Mouse (Mus musculus) forebrain, embryonic 15.5 days (tissue): ENCODE results near the gene Tmc3. TPM values are rescaled to one million over a fixed set of nuclear protein-coding genes. Genes with fewer than 3 reads are reported as not detected.

Experiments used
- ATAC-seq: fragments of 200-750 bp; cut with Nextera tagmentation; replicated peaks from 2 replicates; pipeline ENCODE4 v1.8.0; 2017; ENCODE audit warnings: mild to moderate bottlenecking, moderate TSS enrichment, moderate library complexity
- H3K27ac ChIP-seq: fragments of 300-500 bp; sonication (generic); replicated peaks from 2 replicates; pipeline ENCODE4 v1.5.1; 2015; ENCODE audit warnings: mild to moderate bottlenecking, inconsistent platforms
- H3K27me3 ChIP-seq: fragments of 300-500 bp; sonication (generic); 2 replicates; pipeline ENCODE4 v1.6.1; 2015; ENCODE audit warnings: inconsistent platforms
- H3K36me3 ChIP-seq: fragments of 300-500 bp; sonication (generic); 2 replicates; pipeline ENCODE4 v1.6.1; 2015; ENCODE audit warnings: mild to moderate bottlenecking, inconsistent platforms
- H3K4me1 ChIP-seq: fragments of 300-500 bp; sonication (generic); 2 replicates; pipeline ENCODE4 v1.6.1; 2015; ENCODE audit warnings: inconsistent platforms
- H3K4me2 ChIP-seq: fragments of 300-500 bp; sonication (generic); replicated peaks from 2 replicates; pipeline ENCODE4 v1.6.1; 2015; ENCODE audit warnings: mild to moderate bottlenecking, inconsistent platforms
- H3K4me3 ChIP-seq: fragments of 300-500 bp; sonication (generic); 2 replicates; pipeline ENCODE4 v1.5.1; 2015; ENCODE audit warnings: mild to moderate bottlenecking, inconsistent platforms
- H3K9ac ChIP-seq: fragments of 300-500 bp; sonication (generic); replicated peaks from 2 replicates; pipeline ENCODE4 v1.6.1; 2015; ENCODE audit warnings: mild to moderate bottlenecking, inconsistent platforms
- H3K9me3 ChIP-seq: fragments of 300-500 bp; sonication (generic); 2 replicates; pipeline ENCODE4 v1.6.1; 2016; ENCODE audit warnings: inconsistent platforms
- WGBS: fragments of 180-500 bp; shearing (Covaris S2); methylation state at CpG from one replicate; pipeline ENCODE4 v1.1.7; 2015; ENCODE audit warnings: mixed read lengths; 5-methylcytosine and 5-hydroxymethylcytosine counted together
- polyA plus RNA-seq: library from polyadenylated mRNA; unstranded; fragments of >200 nt; fragmentation: Nextera tagmentation; extraction: Ambion mirVana; gene quantifications from 2 replicates; pipeline ENCODE4 v1.2.1, GENCODE M21; 2015

Tmc3 gene
- polyA plus RNA-seq, 1 experiment from 2014 or later, result 0.28 TPM

DNA sequence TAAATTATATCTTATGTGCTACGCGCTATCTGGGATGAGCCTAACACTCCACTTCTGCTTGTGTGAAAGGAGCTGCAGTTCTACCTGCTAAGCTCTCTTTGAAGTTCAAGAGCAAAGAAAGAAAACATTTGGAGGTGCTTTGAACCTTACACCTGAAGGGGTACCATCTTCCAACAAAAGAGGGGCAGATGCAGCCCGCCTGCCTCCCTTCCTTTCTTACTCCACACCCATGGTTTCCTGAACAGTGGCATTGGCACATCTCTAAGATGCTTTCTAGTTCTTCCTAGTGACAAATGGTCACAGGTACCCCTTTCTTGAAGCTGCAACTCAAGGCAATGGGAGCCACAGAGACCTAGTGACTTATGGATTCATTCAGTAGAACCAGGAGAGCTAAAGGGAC, 77.0 kb downstream of the Tmc3 start:
- Histone ChIP-seq H3K4me1 (no peaks in the 10 kb centered on the region), H3K9me3 (no peaks in the 10 kb centered on the region), H3K9ac (no peak overlapping the region), H3K27ac (no peak overlapping the region), H3K4me3 (no peak overlapping the region), H3K4me2 (no peak overlapping the region), H3K27me3 (no peaks in the 10 kb centered on the region), H3K36me3 (no peaks in the 10 kb centered on the region)
- ATAC-seq, result no peak
- WGBS, result 96% methylated on average over 3 of the region's 3 CpGs

DNA sequence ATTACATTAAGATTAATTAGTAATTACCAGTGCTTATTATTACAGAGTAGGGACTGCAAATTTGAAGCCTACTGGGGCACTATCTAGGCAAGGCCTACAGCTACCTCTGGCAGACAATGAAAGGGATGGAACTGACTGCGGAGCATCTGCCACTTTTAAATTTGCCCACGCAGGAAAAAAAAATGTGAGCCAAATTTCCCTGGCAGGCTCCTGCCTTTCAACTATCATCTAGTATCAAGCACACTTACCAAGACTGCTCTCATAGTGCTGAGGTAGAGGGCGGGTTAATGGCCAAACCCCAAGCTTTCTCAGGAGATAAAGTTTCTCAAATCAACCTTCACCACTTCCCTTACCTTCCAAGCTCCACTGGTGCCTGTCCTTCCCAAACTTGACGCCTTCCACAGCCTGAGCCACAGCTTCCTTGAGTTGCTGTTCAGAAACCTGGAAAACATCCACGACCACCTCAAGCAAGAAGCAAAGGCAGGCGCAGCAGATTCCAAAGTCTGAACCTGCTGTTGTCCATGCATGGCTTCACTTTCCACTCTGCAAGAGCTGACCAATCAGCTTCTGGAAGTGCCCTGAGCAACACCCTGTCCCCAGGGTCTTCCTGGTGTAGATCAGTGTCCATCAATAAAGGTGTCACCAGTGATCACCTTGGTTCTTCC, 78.1 kb downstream of the Tmc3 start:
- no peaks in the 10 kb centered on the region for H3K27me3 ChIP-seq
- H3K9me3 ChIP-seq, result no peaks in the 10 kb centered on the region
- no peak overlapping the region for H3K9ac ChIP-seq
- WGBS, result 80% methylated on average over 6 of the region's 6 CpGs
- H3K27ac ChIP-seq, result no peak overlapping the region
- ATAC-seq, result no peak
- no peak overlapping the region for H3K4me2 ChIP-seq
- H3K36me3 ChIP-seq, result no peaks in the 10 kb centered on the region
- no peaks in the 10 kb centered on the region for H3K4me1 ChIP-seq
- H3K4me3 ChIP-seq, result no peak overlapping the region

DNA sequence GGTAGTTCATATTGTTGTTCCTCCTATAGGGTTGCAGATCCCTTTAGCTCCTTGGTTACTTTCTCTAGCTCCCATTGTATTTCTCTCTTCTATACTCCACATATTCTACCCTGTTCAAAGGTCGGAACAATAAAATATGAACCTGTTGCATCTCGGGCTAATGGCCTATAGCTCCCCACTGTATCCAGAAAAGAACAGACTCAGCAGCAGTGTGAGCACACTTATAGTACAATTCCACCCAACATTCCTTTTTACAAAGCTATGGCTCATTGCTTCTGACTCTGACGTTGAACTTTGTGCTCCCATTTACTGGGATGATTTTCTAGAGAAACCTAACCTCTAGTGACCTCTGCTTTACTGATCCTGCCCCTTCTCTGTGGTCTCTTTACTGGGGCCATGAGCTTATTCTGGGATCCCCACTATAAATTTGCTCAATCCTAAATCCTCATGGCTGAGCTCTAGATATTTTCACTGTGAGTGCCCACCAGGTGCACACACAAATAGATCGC, 81.4 kb downstream of the Tmc3 start:
- H3K9ac ChIP-seq, result no peak overlapping the region
- 90% methylated on average over 4 of the region's 4 CpGs for WGBS
- no peaks in the 10 kb centered on the region for H3K4me1 ChIP-seq
- H3K4me2 ChIP-seq, result no peak overlapping the region
- no peak overlapping the region for H3K4me3 ChIP-seq
- no peak for ATAC-seq
- H3K36me3 ChIP-seq, result no peaks in the 10 kb centered on the region
- no peaks in the 10 kb centered on the region for H3K27me3 ChIP-seq
- H3K9me3 ChIP-seq, result no peaks in the 10 kb centered on the region
- no peak overlapping the region for H3K27ac ChIP-seq

DNA sequence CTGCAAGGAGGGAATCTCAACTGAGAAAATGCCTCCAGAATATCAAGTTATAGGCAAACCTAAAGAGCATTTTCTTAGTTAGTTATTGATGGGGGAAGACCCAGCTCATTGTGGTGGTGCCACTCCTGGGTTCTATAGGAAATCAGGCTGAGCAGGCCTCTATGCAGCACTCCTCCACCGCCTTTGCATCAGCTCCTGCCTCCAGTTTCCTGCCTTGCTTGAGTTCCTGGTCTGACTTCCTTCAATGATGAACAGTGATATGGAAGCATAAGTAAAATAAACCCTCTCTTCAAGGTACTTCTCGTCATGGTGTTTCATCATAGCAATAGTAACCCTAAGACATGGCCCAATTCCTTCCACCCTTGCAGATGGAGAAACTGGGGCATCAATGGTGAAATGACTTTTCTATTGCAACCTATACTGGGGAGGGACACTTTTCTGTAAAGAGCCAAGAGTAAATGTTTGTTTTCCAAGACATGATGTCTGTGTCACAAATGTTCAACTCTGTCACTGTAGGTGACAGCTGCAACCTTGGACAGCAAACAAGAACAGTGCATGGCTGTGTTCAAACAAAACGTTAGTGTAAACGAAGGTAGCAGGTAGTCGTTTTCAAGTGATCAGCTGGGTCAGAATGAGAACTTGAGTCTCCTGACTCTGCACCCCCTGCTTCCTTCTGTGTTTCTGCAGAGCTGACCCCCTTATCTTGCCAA, 83.4 kb downstream of the Tmc3 start:
- WGBS, result 87% methylated on average over 5 of the region's 5 CpGs
- Histone ChIP-seq H3K9me3 (no peaks in the 10 kb centered on the region), H3K9ac (no peak overlapping the region), H3K27me3 (no peaks in the 10 kb centered on the region), H3K4me2 (no peak overlapping the region), H3K36me3 (no peaks in the 10 kb centered on the region), H3K4me3 (no peak overlapping the region), H3K27ac (no peak overlapping the region), H3K4me1 (no peaks in the 10 kb centered on the region)
- ATAC-seq, result no peak

DNA sequence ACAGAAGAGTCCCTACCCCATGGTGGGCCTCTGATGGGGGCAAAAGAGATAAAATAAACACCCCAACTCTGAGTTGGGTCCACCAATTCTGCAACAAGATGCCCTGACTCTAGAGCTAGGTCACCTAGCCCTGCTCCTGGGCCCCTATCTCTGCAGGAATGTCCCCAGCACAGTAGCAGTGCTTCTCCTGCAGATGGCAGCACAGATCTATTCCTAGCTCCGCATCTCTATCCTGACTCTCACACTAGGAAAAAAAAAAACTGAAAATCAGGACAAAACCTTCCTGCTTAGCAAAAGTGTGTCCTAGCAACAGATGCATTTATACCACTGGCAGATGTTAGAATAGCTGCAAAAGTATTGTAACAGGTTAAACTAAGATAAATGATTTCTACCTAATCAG, 84.0 kb downstream of the Tmc3 start:
- Histone ChIP-seq H3K27ac (no peak overlapping the region), H3K27me3 (no peaks in the 10 kb centered on the region), H3K4me1 (no peaks in the 10 kb centered on the region), H3K4me3 (no peak overlapping the region), H3K4me2 (no peak overlapping the region), H3K36me3 (no peaks in the 10 kb centered on the region), H3K9ac (no peak overlapping the region), H3K9me3 (no peaks in the 10 kb centered on the region)
- 0% methylated on average over 1 of the region's 1 CpGs for WGBS
- ATAC-seq, result peak; percentile 67

DNA sequence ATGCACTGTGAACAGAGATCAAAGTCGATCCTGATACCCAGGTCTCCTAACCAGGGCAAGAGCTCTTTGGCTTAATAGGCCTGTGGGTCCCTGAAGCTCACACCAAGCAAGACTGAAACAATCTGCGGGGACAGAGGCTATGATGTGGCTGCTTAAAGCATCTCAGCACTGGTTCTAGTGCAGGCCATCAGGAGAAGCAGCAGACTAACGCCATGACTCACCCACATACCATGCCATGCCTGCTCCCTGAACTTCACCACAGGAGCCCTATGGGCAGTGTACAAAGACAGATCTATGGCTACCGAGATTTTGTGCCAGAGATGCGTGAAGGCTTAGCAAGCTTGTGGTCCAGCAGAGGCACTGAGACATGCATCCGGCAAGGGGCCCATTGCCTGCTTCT, 86.8 kb downstream of the Tmc3 start:
- Histone ChIP-seq H3K36me3 (no peaks in the 10 kb centered on the region), H3K27ac (no peak overlapping the region), H3K4me3 (no peak overlapping the region), H3K9me3 (no peaks in the 10 kb centered on the region), H3K4me1 (no peaks in the 10 kb centered on the region), H3K9ac (no peak overlapping the region), H3K4me2 (no peak overlapping the region), H3K27me3 (no peaks in the 10 kb centered on the region)
- 92% methylated on average over 6 of the region's 6 CpGs for WGBS
- ATAC-seq, result no peak

Other genes with a start within 250 kb of the Tmc3 start
- gene Stard5, start 47.0 kb downstream of the Tmc3 start, polyA plus RNA-seq, result 6.8 and 6.9 TPM in 2 replicates
- 0.98 and 1.0 TPM in 2 replicates for gene Il16, start 160.8 kb downstream of the Tmc3 start, polyA plus RNA-seq
- gene Cfap161, start 210.0 kb downstream of the Tmc3 start, polyA plus RNA-seq, result 0.82 and 1.5 TPM in 2 replicates